Mouse (Mus musculus) spleen, adult 2 months (tissue): ENCODE data around the gene Itpkb.

Source experiments
- CTCF ChIP-seq: fragments of 200-500 bp; IDR thresholded peaks from 2 replicates; pipeline ENCODE4 v1.5.1; 2011; ENCODE audit warnings: mild to moderate bottlenecking, inconsistent platforms; ENCODE audit not compliant: insufficient read depth, insufficient read length, insufficient replicate concordance; ENCODE audit errors: extremely low read depth
- POLR2A ChIP-seq: fragments of 200-500 bp; IDR thresholded peaks from 2 replicates; pipeline ENCODE4 v1.6.1; 2011; ENCODE audit warnings: low read depth, low read length, inconsistent platforms

DNA sequence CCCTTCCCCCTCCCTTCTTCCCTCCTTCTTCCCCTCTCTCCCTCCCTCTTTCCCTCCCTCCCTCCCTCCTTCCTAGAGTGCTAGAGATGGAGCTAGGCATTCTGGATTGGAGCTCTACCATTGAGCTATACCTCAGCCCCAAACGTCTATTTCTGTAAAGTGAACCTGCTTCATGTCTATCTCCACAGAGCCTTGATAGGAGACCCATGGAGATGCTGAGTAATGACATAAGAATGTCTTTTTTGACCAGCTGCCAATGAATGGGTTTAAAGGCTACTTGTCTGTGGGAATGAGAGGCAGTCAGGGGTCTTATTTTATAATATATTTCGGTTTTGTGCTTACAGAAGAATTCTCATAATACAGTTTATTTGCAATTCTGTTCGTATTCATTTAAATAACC, 15.2 kb upstream of the Itpkb start:
- TF ChIP-seq CTCF, result no peak
- no peak for TF ChIP-seq POLR2A
